Mouse (Mus musculus) heart, postnatal 0 days (tissue): ENCODE measurements around the gene Frmd6. TPM values are rescaled to one million over a fixed set of nuclear protein-coding genes. Genes with fewer than 3 reads are reported as not detected.

Experiments
- ATAC-seq: fragments of 200-750 bp; cut with Nextera tagmentation; 2 replicates; pipeline ENCODE4 v1.8.0; 2017; ENCODE audit warnings: low read depth, moderate number of reproducible peaks, moderate library complexity; ENCODE audit not compliant: insufficient read depth
- DNase-seq: peaks from one replicate; pipeline ENCODE4 v3.0.0-alpha.2; 2016; ENCODE audit warnings: low spot score
- H3K27ac ChIP-seq: fragments of 300-500 bp; sonication (generic); 2 replicates; pipeline ENCODE4 v1.5.1; 2014; ENCODE audit warnings: low read depth, mild to moderate bottlenecking
- H3K27me3 ChIP-seq: fragments of 300-500 bp; sonication (generic); 2 replicates; pipeline ENCODE4 v1.6.1; 2014; ENCODE audit warnings: low read length, mixed read lengths; ENCODE audit not compliant: control insufficient read depth, insufficient read depth
- H3K36me3 ChIP-seq: fragments of 300-500 bp; sonication (generic); replicated peaks from 2 replicates; pipeline ENCODE4 v1.6.1; 2014; ENCODE audit warnings: low read length, mixed read lengths; ENCODE audit not compliant: control insufficient read depth, insufficient read depth
- H3K4me1 ChIP-seq: fragments of 300-500 bp; sonication (generic); 2 replicates; pipeline ENCODE4 v1.6.1; 2014; ENCODE audit warnings: antibody characterized with exemption; ENCODE audit not compliant: control insufficient read depth, insufficient read depth
- H3K4me2 ChIP-seq: fragments of 300-500 bp; sonication (generic); 2 replicates; pipeline ENCODE4 v1.6.1; 2014; ENCODE audit warnings: low read depth, mild to moderate bottlenecking, low read length, moderate library complexity
- H3K4me3 ChIP-seq: fragments of 300-500 bp; sonication (generic); 2 replicates; pipeline ENCODE4 v1.5.1; 2014; ENCODE audit warnings: low read depth, low read length
- H3K9ac ChIP-seq: fragments of 300-500 bp; sonication (generic); replicated peaks from 2 replicates; pipeline ENCODE4 v1.6.1; 2014; ENCODE audit warnings: low read depth, low read length, mixed read lengths
- H3K9me3 ChIP-seq: fragments of 300-500 bp; sonication (generic); replicated peaks from 2 replicates; pipeline ENCODE4 v1.6.1; 2016; ENCODE audit warnings: low read length; ENCODE audit not compliant: control insufficient read depth
- CTCF ChIP-seq: IDR thresholded peaks from 2 replicates; pipeline ENCODE4 v1.5.1; 2016; ENCODE audit warnings: antibody characterized with exemption, control low read depth, low read depth
- EP300 ChIP-seq: IDR thresholded peaks from 2 replicates; pipeline ENCODE4 v1.6.1; 2016; ENCODE audit warnings: antibody characterized with exemption, low read depth
- WGBS: fragments of 180-500 bp; shearing (Covaris S2); extraction: QIAGEN DNeasy Blood & Tissue Kit; methylation state at CpG from one replicate; pipeline ENCODE4 v1.1.7; 2014; 5-methylcytosine and 5-hydroxymethylcytosine counted together
- polyA plus RNA-seq: library from polyadenylated mRNA; unstranded; fragments of >200 nt; fragmentation: Nextera tagmentation; extraction: Ambion mirVana; gene quantifications from 2 replicates; pipeline ENCODE4 v1.2.1, GENCODE M21; 2015
- total RNA-seq: library from RNA; depleted of rRNA; stranded (reverse); fragments of >200 nt; gene quantifications from 2 replicates; pipeline ENCODE4 v1.2.3, GENCODE M21; 2014; ENCODE audit warnings: low replicate concordance

Frmd6 gene
- total and polyA plus RNA-seq, 2 experiments from 2014 or later, result 17.4 to 29.2 TPM

DNA sequence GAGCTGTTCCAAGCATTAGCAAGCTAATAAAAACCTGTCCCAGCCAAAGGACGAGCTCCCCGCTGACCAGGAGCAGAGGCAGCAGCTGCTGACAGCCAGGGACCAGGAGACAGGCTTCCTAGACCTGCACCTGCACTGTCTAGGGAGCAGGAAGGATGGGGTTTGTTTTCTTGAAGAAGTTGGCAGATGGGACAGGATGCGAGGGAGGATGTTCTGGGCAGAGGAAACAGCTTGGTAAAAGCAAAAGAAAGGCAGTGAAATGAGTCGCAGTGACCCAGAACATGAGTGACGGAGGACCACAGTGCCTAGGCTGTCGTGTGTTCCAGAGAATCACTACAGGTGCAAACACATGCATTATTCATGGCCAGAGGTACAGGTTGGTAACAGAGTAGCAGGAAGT is 27.7 kb downstream of the Frmd6 start:
- peak overlapping the region; percentile 9 for H3K27ac ChIP-seq
- no peak overlapping the region for H3K9ac ChIP-seq
- TF ChIP-seq CTCF (no peak), EP300 (no peak)
- 47% methylated on average over 6 of the region's 6 CpGs for WGBS
- peak; percentile 21; the same call in 1 of the 2 replicates for ATAC-seq
- no peaks in the 10 kb centered on the region for H3K9me3 ChIP-seq
- no peak for DNase-seq
- peaks cover 24% of the 10 kb centered on the region for H3K4me1 ChIP-seq
- H3K4me3 ChIP-seq, result no peak overlapping the region
- no peak overlapping the region for H3K4me2 ChIP-seq
- no peaks in the 10 kb centered on the region for H3K27me3 ChIP-seq
- H3K36me3 ChIP-seq, result peaks cover 6% of the 10 kb centered on the region

DNA sequence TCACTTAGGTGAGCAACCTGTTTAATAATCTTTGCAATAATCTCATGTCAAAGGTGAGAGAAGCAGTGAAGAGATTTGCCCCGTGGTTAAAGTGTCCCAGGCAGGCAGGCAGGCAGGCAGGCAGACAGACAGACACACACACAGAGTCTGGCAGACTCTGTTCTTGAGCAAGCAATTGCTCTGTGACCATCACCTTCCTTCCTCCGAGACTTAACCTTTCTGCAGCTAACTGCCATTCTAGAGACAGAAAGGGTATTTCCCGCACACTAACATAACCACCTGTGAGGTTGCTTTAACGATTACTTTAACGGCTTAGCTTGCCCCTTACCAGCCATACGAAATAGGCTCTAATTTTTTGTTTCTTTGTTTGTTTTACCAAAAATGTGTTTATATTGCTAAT is 30.4 kb downstream of the Frmd6 start:
- no peak overlapping the region for H3K27ac ChIP-seq
- no peak for TF ChIP-seq CTCF
- no peak for TF ChIP-seq EP300
- H3K9me3 ChIP-seq, result no peaks in the 10 kb centered on the region
- DNase-seq (no peak), ATAC-seq (no peak)
- peaks cover 6% of the 10 kb centered on the region for H3K36me3 ChIP-seq
- WGBS, result 74% methylated on average over 6 of the region's 6 CpGs
- no peak overlapping the region for H3K9ac ChIP-seq
- H3K4me3 ChIP-seq, result no peak overlapping the region
- peaks cover 10% of the 10 kb centered on the region; the same call in 1 of the 2 replicates for H3K4me1 ChIP-seq
- no peaks in the 10 kb centered on the region for H3K27me3 ChIP-seq
- H3K4me2 ChIP-seq, result no peak overlapping the region

DNA sequence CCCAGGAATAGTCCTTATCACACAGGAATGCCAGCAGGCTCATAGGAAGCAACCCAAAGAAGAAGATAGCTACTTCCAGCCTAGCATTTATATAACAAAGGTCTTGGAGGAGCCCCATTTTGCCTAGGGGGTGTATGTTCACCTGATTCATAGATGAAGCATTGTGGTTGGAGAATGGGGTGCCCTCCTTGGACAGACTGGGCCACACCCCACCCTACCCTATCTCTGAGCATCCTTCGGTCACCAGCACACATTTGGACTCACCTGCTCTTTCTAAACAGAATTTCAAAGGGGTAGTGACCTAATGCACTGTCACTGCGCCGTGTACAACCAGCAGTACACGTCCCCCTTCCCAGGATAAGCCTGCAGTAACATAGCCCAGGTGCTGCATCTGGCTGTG is 31.5 kb downstream of the Frmd6 start:
- DNase-seq (no peak), ATAC-seq (no peak)
- Histone ChIP-seq H3K27ac (no peak overlapping the region), H3K9ac (no peak overlapping the region), H3K4me2 (no peak overlapping the region), H3K9me3 (no peaks in the 10 kb centered on the region), H3K4me3 (no peak overlapping the region), H3K27me3 (no peaks in the 10 kb centered on the region), H3K36me3 (peaks cover 6% of the 10 kb centered on the region), H3K4me1 (peaks cover 10% of the 10 kb centered on the region; the same call in 1 of the 2 replicates)
- TF ChIP-seq EP300, result no peak
- TF ChIP-seq CTCF, result no peak
- WGBS, result 87% methylated on average over 4 of the region's 4 CpGs

DNA sequence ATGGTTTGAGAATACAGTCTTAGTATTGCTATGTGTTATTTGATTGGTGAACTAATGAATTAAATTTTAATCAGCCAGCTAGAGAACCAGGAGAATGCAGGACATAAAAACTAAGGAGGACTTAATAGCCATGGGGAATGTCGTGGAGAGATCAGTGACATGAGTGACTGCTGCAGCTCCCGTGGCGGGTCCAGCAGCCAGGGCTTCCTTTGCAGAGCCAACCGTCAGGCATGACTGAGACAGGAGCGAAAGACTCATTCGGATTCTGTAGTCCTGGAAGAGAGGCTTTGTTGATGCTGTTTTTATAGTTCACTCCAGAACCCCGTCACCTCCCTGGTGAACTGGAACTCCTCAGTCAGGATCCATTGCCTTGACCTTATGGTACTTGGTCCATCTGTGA is 38.0 kb downstream of the Frmd6 start:
- TF ChIP-seq EP300 (no peak), CTCF (no peak)
- peaks cover 7% of the 10 kb centered on the region; the same call in 1 of the 2 replicates for H3K36me3 ChIP-seq
- no peaks in the 10 kb centered on the region for H3K9me3 ChIP-seq
- H3K27ac ChIP-seq, result 0 out of 2 replicates have a peak overlapping the region, but pooled peaks have one; percentile 2
- no peak overlapping the region for H3K9ac ChIP-seq
- ATAC-seq, result no peak
- 56% methylated on average over 7 of the region's 7 CpGs for WGBS
- DNase-seq, result no peak
- no peak overlapping the region for H3K4me2 ChIP-seq
- no peaks in the 10 kb centered on the region for H3K27me3 ChIP-seq
- H3K4me1 ChIP-seq, result peaks cover 26% of the 10 kb centered on the region
- H3K4me3 ChIP-seq, result no peak overlapping the region

DNA sequence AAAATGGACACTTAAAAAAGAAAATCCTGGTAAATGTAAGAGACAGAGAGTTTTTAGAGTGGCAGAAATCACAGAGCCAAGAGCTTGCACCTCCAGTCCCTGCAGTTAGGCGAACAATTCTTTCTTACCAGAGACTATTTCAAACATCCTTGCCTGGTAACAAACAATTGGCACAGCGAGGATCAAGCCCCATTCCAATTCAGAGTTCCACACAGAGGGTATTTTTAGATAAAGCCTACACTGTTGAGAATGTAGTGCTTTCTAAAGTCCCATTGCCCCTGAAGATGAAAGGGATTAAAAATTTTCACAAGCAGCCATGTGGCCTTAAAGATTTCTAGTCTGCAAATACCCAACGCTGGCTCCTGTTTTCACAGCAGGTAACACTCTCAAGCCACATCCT is 42.5 kb downstream of the Frmd6 start:
- H3K4me2 ChIP-seq, result no peak overlapping the region
- no peak overlapping the region for H3K9ac ChIP-seq
- ATAC-seq (peak; percentile 62; the same call in 1 of the 2 replicates), DNase-seq (peak; percentile 51)
- WGBS, result 31% methylated on average over 3 of the region's 3 CpGs
- peak overlapping the region; percentile 54 for H3K27ac ChIP-seq
- no peak overlapping the region for H3K4me3 ChIP-seq
- no peaks in the 10 kb centered on the region for H3K27me3 ChIP-seq
- peaks cover 7% of the 10 kb centered on the region; the same call in 1 of the 2 replicates for H3K36me3 ChIP-seq
- TF ChIP-seq CTCF (no peak), EP300 (no peak)
- H3K4me1 ChIP-seq, result peaks cover 38% of the 10 kb centered on the region
- H3K9me3 ChIP-seq, result no peaks in the 10 kb centered on the region
